Mouse (Mus musculus): ENCODE data around the gene 1700029I15Rik. TPM values are rescaled to one million over a fixed set of nuclear protein-coding genes. Genes with fewer than 3 reads are reported as not detected.

Gene 1700029I15Rik
- total RNA-seq (2021), result 1 to 10 TPM; 5.3 TPM
- long read RNA-seq, experiment 1, partial matches to known transcripts, result 0 of 3 reads
- long read RNA-seq, experiment 1, other reads (novel, unspliced or antisense), result 0 of 3 reads
- long read RNA-seq, experiment 2, result 0 reads

DNA sequence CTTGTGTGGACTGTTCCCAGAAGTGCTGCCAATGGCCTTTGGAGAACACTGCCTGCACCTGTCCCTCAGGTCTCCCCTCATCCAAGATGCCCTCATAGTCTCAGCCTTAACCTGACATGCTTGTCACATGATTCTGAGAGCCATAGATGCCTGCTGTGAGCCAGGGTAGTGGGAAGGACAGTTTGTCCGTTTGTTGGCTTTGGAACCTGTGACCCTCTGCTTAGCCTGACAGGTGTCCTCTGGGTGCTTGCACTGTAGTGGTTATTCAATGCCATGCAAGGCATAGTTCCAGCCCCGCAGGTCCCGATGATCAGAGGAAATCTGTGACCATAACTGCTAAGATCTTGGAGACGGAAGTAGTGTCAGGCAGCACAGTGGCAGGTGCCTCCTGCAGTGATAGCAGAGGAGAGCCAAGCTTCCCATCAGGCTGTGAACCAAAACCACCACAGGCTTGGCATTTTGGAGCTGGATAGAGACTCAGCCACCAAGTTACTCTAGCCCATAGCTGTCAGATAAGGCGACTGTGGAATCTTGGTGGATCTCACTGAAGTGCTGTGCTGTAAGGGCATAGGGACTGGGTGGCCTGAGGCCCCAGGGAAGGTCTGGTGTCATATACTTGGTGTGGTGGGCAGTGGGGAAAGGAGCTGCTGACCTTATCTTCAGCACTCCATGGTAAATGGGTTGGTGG is at the start of gene 1700029I15Rik:
1700029I15Rik (plus strand) TSS at position 638 of the 688 bp plus-strand sequence.
- H3K27ac ChIP-seq, result no peak within 1 kb of the TSS
- TF ChIP-seq CTCF (IDR thresholded peaks at IDR 0.05), result no peak

DNA sequence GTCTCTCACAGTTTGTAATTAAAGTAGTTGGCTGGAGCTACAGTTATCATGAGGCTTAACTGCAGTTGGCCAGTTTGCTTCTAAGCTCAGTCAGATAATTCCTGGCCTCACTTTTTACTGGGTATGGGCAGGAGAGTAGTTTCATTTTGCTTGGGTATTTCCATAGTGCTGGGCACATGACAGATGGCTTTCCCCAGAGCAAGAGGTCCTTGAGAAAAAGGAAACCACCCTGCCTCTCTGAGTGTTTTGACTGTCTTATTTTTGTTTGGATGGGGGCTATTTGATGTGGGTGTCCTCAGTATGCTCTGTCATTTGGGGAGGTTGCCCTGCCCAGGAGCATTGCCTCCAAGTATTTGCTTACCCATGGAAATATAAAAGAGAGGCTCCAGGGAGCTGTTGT is 39.9 kb upstream of the 1700029I15Rik start:
- DNase-seq (ENCODE audit: extremely low spot score in 1 of 2, low spot score in 2 of 2), result no peak
- Histone ChIP-seq H3K27ac (no peak overlapping the region), H3K4me3 (no peak overlapping the region)
- no peak for TF ChIP-seq CTCF (IDR thresholded peaks at IDR 0.05)
- intact Hi-C loops (cut with DNase I), result loop anchor here (5.0 kb wide), 1 partner anchor 115 kb away; no protein-coding TSS in a partner anchor

More for the DNA sequence above, at the start of gene 1700029I15Rik:
- H3K4me3 ChIP-seq, result no peak within 1 kb of the TSS
- intact Hi-C loops (cut with DNase I), result loop anchor here (5.0 kb wide), 1 partner anchor 450 kb away; the partner anchor contains the start of gene Mdk
- no peak for DNase-seq (ENCODE audit: extremely low spot score in 1 of 2, low spot score in 2 of 2)

DNA sequence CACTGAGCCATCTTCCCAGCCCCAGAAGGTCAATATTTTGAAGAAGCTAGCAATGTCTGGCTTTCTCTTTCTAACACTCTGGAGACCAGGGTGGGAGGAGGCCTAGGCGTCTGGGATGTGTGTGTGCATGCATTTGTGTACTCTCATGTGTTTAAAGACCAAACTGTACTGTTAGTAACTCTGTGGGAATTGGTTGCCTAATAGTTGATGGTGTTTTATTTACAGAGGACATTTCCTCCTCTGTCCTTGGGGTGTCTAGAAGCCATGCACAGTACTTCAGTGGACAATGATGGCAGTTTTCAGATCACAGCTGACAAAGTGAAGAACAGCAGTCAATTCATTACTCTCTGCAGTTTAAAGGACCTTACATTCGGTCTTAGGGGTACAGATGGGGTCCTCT is 35.1 kb upstream of the 1700029I15Rik start:
- no peak for TF ChIP-seq CTCF (IDR thresholded peaks at IDR 0.05)
- no peak for DNase-seq (ENCODE audit: extremely low spot score in 1 of 2, low spot score in 2 of 2)
- intact Hi-C loops (cut with DNase I), result no loop called here
- Histone ChIP-seq H3K27ac (no peak overlapping the region), H3K4me3 (no peak overlapping the region)

DNA sequence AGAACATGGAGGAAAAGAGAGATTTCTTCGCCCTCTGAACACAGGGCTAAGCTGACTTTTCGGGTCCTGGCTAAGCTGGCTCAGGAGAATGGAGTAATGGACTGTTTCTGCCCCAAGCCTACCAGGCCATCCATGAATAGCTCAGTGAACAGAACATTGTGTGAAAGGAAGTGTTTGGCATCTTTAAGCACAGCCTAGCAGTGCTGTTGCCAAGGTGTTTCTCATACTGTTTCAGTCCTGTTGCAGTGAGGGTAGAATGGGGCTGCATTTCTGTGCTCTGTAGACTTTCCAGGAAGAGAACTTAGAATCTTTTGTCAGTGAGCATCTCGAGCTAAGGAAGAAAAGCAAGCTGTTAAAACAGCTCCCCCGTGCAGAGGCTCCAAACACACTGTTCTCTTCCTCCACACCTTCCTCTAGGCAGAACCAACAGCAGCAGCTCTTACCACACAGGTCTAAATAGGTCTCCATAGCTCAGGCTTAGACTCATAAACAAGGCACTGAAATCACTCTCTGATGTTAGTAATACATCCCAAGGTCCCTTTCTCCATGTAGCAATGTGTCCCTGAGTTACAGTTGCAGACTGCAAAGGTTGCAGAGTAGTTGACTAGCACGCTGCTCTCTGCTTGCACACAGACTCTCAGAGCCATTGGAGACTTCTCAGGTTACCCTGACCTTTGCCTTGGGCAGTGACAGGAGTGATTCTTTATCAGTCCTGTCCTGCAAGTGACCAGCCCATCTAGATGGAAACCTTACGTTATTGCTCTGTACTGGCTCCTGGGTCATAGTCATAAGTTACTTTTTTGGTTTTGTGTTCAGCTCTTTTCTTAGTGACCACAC is 32.5 kb upstream of the 1700029I15Rik start:
- TF ChIP-seq CTCF (IDR thresholded peaks at IDR 0.05), result no peak
- H3K27ac ChIP-seq, result peak overlapping the region; percentile 17; the same call in 1 of the 2 replicates
- no peak overlapping the region for H3K4me3 ChIP-seq
- no peak for DNase-seq (ENCODE audit: extremely low spot score in 1 of 2, low spot score in 2 of 2)
- intact Hi-C loops (cut with DNase I), result no loop called here

DNA sequence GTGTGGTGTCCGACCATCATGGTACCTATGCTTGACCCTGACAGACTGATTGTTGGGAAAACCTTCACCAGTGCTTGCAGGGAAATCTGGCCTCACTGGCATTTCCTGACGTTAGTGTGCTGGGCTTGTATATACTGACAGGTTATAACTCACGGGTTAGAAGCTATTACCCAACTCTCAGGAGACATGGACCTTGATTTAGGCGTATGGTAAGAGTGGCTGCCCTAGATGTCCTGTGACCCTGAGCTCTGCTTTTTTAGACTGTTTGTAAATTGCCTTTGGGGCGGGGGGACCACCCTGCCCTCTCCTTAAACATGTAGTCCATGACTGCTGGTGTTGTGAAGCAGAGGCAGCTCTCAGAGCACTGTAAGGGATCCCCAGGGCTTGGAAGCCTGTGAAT is 31.7 kb upstream of the 1700029I15Rik start:
- H3K27ac ChIP-seq, result no peak overlapping the region
- intact Hi-C loops (cut with DNase I), result no loop called here
- no peak for TF ChIP-seq CTCF (IDR thresholded peaks at IDR 0.05)
- H3K4me3 ChIP-seq, result no peak overlapping the region
- DNase-seq (ENCODE audit: extremely low spot score in 1 of 2, low spot score in 2 of 2), result no peak

DNA sequence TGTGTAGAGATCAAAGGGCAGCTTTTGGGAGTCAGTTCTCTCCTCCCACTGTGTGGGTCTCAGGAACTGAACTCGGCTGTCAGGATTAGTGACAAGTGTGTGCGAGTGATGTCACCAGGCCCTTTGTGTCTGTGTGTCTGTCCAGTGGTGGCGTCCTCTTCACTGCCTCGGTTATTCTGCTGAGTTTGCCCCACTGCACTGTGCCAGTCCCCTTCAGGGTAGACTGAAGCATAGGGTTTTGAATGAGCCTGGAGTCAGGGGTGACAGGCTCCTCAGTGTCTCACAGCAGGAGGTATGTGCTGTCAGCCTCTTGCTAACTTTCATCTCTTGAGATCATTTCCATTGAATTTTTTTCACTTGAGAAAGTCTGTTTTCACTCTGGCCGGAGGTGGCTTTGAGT is 28.9 kb upstream of the 1700029I15Rik start:
- no peak for DNase-seq (ENCODE audit: extremely low spot score in 1 of 2, low spot score in 2 of 2)
- no peak for TF ChIP-seq CTCF (IDR thresholded peaks at IDR 0.05)
- intact Hi-C loops (cut with DNase I), result no loop called here
- no peak overlapping the region for H3K4me3 ChIP-seq
- no peak overlapping the region for H3K27ac ChIP-seq

DNA sequence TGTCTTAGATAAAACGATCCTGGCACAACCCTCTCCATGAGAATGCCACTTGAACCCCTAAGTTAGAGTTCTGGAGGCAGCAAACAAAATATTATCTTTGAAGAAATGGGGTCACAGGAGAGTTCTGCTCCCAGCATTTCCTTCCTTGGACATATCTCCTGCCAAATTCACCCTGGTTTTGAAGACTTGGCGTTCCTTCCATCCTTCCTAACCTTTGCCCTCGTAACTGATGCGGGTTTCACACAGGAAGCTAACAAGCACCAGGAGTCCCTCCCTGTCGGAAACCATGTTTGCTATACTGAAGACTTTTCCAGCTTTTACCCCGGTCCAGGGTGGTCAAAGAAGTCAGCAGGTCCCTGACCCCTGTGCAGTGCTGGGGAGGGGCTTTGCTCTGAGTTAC is 28.1 kb upstream of the 1700029I15Rik start:
- intact Hi-C loops (cut with DNase I), result no loop called here
- no peak for TF ChIP-seq CTCF (IDR thresholded peaks at IDR 0.05)
- Histone ChIP-seq H3K27ac (no peak overlapping the region), H3K4me3 (no peak overlapping the region)
- DNase-seq (ENCODE audit: extremely low spot score in 1 of 2, low spot score in 2 of 2), result no peak

DNA sequence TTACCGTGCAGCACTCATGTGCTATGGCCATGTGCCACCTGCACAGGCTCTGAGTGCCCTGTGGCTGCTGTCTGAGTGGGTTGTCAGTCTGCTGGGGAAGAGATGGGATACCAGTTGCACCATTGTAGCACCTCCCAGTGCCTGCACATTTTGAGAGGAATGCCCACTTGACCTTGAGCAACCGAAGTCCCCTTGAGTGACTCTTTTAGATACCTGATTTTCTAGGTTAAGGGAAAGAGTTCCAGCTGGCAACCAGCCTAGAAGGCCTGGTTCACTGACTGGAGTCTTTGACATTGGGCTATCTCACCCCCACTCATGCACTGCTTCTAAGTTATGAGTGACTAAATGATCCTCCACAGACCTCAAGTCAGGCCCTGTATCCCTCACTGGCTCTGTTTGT is 23.0 kb upstream of the 1700029I15Rik start:
- Histone ChIP-seq H3K4me3 (no peak overlapping the region), H3K27ac (no peak overlapping the region)
- no peak for TF ChIP-seq CTCF (IDR thresholded peaks at IDR 0.05)
- intact Hi-C loops (cut with DNase I), result no loop called here
- no peak for DNase-seq (ENCODE audit: extremely low spot score in 1 of 2, low spot score in 2 of 2)

DNA sequence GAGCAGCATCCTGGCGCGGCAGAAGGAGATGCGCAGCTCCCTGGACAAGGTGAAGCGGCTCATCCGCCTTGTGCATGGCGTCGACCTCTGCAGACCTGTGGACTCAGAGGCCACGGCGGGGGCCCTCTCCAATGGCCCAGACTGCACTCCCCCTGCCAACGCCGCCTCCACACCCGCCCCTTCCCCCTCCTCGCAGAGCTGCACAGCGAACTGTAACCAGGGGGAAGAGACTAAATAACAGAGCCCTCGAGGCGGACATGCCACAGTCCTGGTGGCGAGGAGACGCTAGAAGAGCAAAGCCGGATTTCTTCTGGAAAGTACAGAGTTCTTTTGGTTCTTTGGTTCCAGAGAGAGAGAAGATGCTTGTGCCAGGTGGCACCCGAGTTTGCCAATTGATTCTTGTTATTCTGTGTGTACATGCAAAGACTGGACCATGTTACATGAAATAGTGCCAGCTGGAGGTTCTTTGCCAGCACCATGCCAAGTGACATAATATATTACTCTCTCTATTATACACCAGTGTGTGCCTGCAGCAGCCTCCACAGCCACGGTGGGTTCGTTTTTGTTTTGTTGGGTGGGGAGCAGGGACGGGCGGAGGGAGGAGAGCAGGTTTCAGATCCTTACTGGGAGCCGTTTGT is 22.0 kb upstream of the 1700029I15Rik start:
- H3K27ac ChIP-seq, result no peak overlapping the region
- intact Hi-C loops (cut with DNase I), result no loop called here

DNA sequence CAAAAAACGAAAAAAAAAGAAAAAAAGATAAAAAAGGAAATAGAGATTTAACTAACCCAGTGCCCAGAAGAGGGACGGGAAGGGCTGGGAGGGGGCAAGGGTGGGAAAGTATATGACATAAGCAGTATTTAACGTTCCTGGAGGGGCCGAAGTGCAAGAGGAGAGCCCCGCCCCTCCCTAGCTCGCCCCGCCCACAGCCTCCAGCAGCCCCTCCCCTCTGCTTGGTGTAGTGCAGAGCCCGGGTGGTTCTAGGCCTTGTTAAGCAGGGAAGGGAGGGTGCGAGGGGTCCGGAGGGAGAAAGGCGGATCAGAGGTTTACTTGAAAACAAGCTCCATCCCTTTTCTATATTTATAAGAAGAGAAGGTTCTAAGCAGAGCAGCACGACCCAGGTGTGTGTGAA is 21.4 kb upstream of the 1700029I15Rik start:
- Histone ChIP-seq H3K27ac (no peak overlapping the region), H3K4me3 (no peak overlapping the region)
- intact Hi-C loops (cut with DNase I), result no loop called here
- TF ChIP-seq CTCF (IDR thresholded peaks at IDR 0.05), result no peak
- no peak for DNase-seq (ENCODE audit: extremely low spot score in 1 of 2, low spot score in 2 of 2)

More for the DNA sequence above, 22.0 kb upstream of the 1700029I15Rik start:
- no peak overlapping the region for H3K4me3 ChIP-seq
- DNase-seq (ENCODE audit: extremely low spot score in 1 of 2, low spot score in 2 of 2), result no peak
- no peak for TF ChIP-seq CTCF (IDR thresholded peaks at IDR 0.05)

DNA sequence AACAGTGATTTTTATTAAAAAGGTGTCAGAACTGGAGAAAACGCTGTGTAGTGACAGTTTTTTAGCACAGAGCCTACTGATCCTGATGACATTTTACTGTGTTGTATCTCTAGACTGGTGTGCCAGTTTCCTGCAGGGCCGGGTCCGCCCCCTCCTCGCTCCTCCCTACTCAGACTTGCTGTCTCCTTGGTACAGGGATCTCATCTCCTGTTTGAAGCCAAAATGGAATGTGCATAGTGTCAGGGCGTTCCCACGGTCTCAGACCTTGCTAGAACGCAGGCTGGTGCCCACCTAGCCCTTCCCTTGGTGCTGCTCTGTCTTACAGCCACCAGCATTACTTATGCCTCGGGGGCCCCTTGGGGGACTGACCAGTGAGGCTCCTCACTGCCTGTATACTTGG is 20.5 kb upstream of the 1700029I15Rik start:
- no peak overlapping the region for H3K27ac ChIP-seq
- no peak for DNase-seq (ENCODE audit: extremely low spot score in 1 of 2, low spot score in 2 of 2)
- TF ChIP-seq CTCF (IDR thresholded peaks at IDR 0.05), result no peak
- intact Hi-C loops (cut with DNase I), result no loop called here
- H3K4me3 ChIP-seq, result no peak overlapping the region
